ENCODE assay signal across 26 mouse cellular contexts in genomic region chr2:29387268-29387667, GRCm38 (mm10).
"Had no signal": no experiment of that assay in that cellular context is flagged by ENCODE, and none has a peak within 500 bp of the region (broad histone marks: within the 10 kb centered on the region; RNA-seq: fewer than 3 reads in every experiment).

No protein-coding gene starts in this region.

- H3K9me3 ChIP-seq: heart, embryonic 13.5 days; heart, embryonic 15.5 days; hindbrain, embryonic 13.5 days; hindbrain, embryonic 15.5 days; kidney, embryonic 15.5 days; limb, embryonic 13.5 days; limb, embryonic 15.5 days had no signal

- H3K27me3 ChIP-seq: heart, embryonic 13.5 days; heart, embryonic 15.5 days; hindbrain, embryonic 13.5 days; hindbrain, embryonic 15.5 days; kidney, embryonic 15.5 days; limb, embryonic 13.5 days; limb, embryonic 15.5 days had no signal

- DNase-seq: gastrocnemius, postnatal 14 days; gastrocnemius, postnatal 36 days; heart, adult 11 months; heart, adult 2 months; heart, postnatal 14 days; heart, postnatal 36 days; kidney, adult 11 months; kidney, adult 2 months; kidney, adult 9 months; kidney, postnatal 14 days; kidney, postnatal 36 days; layer of hippocampus, adult 9-11 months; layer of hippocampus, postnatal 36 days; left cerebral cortex, postnatal 4 days had no signal

- H3K4me3 ChIP-seq: heart, adult 2 months; heart, embryonic 13.5 days; heart, embryonic 15.5 days; hindbrain, embryonic 13.5 days; hindbrain, embryonic 15.5 days; kidney, embryonic 15.5 days; limb, embryonic 13.5 days; limb, embryonic 15.5 days had no signal

- H3K36me3 ChIP-seq: heart, embryonic 13.5 days; heart, embryonic 15.5 days; hindbrain, embryonic 13.5 days; hindbrain, embryonic 15.5 days; kidney, embryonic 15.5 days; limb, embryonic 13.5 days; limb, embryonic 15.5 days had no signal

- H3K27ac ChIP-seq: heart, adult 2 months; heart, embryonic 13.5 days; heart, embryonic 15.5 days; hindbrain, embryonic 13.5 days; hindbrain, embryonic 15.5 days; hindbrain, postnatal 0 days; kidney, embryonic 15.5 days; kidney, postnatal 0 days; limb, embryonic 13.5 days; limb, embryonic 15.5 days; liver, embryonic 14.5 days had no signal

- H3K4me1 ChIP-seq: heart, embryonic 15.5 days; kidney, embryonic 15.5 days had no signal

- H3K4me2 ChIP-seq: heart, embryonic 11.5 days; heart, embryonic 13.5 days; heart, embryonic 15.5 days; hindbrain, embryonic 13.5 days; hindbrain, embryonic 15.5 days; kidney, embryonic 15.5 days; limb, embryonic 13.5 days; limb, embryonic 15.5 days had no signal

- ATAC-seq: hindbrain, postnatal 0 days; intestine, embryonic 16.5 days had no signal

- H3K9ac ChIP-seq: heart, embryonic 13.5 days; heart, embryonic 15.5 days; hindbrain, embryonic 13.5 days; hindbrain, embryonic 15.5 days; kidney, embryonic 15.5 days; limb, embryonic 13.5 days; limb, embryonic 15.5 days; liver, embryonic 14.5 days had no signal
